Mouse (Mus musculus) kidney, adult 2 months (tissue): ENCODE data around the gene Tirap.

Experiments
- CTCF ChIP-seq: fragments of 200-500 bp; conservative IDR thresholded peaks from 2 replicates; pipeline ENCODE4 v1.5.1; 2011; ENCODE audit warnings: low read depth, mild to moderate bottlenecking, control low read depth, low read length, moderate library complexity, mixed read lengths; ENCODE audit not compliant: insufficient read depth, insufficient read length
- POLR2A ChIP-seq: fragments of 200-500 bp; IDR thresholded peaks from one replicate; pipeline ENCODE4 v1.6.1; 2011; ENCODE audit warnings: low read depth, low read length, control low read depth

DNA sequence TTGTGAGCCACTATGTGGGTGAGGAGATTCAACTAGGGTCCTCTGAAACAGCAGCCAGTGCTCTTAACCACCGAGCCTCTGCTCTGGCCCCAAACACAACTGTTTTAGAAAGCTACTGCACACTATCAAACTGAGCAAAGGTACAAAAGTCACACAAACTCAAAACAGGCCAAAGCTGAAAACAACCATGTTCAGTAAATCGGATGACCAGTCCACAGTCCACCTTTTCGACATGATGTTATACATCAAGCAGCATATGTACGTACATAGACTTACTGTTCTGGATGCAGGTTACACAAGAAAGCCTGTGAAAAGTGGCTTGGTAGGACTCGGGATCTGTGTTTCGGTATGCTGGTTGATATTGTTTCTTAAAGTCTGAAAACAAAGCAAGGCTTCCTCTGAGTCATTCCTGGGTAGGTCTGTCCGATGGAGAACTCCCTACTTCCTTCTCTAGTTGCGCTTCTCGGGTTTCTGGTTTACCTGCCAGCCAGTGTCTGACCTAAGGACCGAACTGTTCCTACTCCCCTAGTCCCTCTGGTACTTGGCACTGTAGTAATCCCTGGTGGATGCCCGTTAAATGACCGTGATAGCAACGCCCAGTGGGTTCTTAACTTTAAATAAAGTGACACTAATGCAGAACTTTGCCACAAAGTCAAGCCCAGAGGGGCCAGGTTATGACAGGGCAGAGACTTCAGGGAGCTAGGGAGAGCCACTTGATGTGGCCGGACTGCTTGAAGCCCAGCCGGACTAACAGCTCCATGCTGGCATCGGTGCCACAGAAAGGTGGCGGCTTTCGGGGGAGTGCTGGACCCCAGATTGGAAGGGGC lies 933 bp downstream of the Tirap start:
- no peak for TF ChIP-seq POLR2A
- TF ChIP-seq CTCF, result no peak
